Mouse (Mus musculus): ENCODE results near the gene Plcb2.

The Plcb2 gene

GRCm38 (mm10) chr2:118659493-118659892 is 68.7 kb downstream of the Plcb2 start:
- no peak for DNase-seq (ENCODE audit: low spot score in 2 of 2)

GRCm38 (mm10) chr2:118659077-118659476 is 69.2 kb downstream of the Plcb2 start:
- peak in 1 of 2 experiments; percentile 42 for DNase-seq (ENCODE audit: low spot score in 2 of 2)

- peak in 1 of 2 experiments; percentile 73 for DNase-seq (ENCODE audit: low spot score in 2 of 2)
These were observed 69.8 kb downstream of the Plcb2 start for GRCm38 (mm10) chr2:118658457-118658856.
